Mouse (Mus musculus) stomach, postnatal 0 days (tissue): Measurements from ENCODE around the gene Adgre4. TPM values are rescaled to one million over a fixed set of nuclear protein-coding genes. Genes with fewer than 3 reads are reported as not detected.
"Not testable (repeated sequence)": the region's sequence is repeated elsewhere in the genome, so short reads cannot be mapped to it uniquely, and the experiment has no call there.

Experiments used
- ATAC-seq: fragments of 200-750 bp; cut with Nextera tagmentation; 2 replicates; pipeline ENCODE4 v1.8.0; 2017; ENCODE audit not compliant: low FRiP score, low TSS enrichment
- DNase-seq: peaks from one replicate; pipeline ENCODE4 v3.0.0-alpha.2; 2016; ENCODE audit warnings: low spot score
- H3K27ac ChIP-seq: fragments of 300-500 bp; sonication (generic); replicated peaks from 2 replicates; pipeline ENCODE4 v1.5.1; 2014; ENCODE audit warnings: mild to moderate bottlenecking, control low read depth
- H3K27me3 ChIP-seq: fragments of 300-500 bp; sonication (generic); 2 replicates; pipeline ENCODE4 v1.6.1; 2014; ENCODE audit warnings: low read length; ENCODE audit not compliant: control insufficient read depth, insufficient read depth
- H3K36me3 ChIP-seq: fragments of 300-500 bp; sonication (generic); 2 replicates; pipeline ENCODE4 v1.6.1; 2014; ENCODE audit warnings: low read length, mixed read lengths; ENCODE audit not compliant: control insufficient read depth, insufficient read depth
- H3K4me1 ChIP-seq: fragments of 300-500 bp; sonication (generic); replicated peaks from 2 replicates; pipeline ENCODE4 v1.6.1; 2014; ENCODE audit warnings: antibody characterized with exemption; ENCODE audit not compliant: control insufficient read depth, insufficient read depth
- H3K4me2 ChIP-seq: fragments of 300-500 bp; sonication (generic); replicated peaks from 2 replicates; pipeline ENCODE4 v1.6.1; 2014; ENCODE audit warnings: low read depth, mild to moderate bottlenecking, control low read depth, moderate library complexity
- H3K4me3 ChIP-seq: fragments of 300-500 bp; sonication (generic); 2 replicates; pipeline ENCODE4 v1.5.1; 2014; ENCODE audit warnings: low read depth, low read length, control low read depth
- H3K9ac ChIP-seq: fragments of 300-500 bp; sonication (generic); 2 replicates; pipeline ENCODE4 v1.6.1; 2014; ENCODE audit warnings: mild to moderate bottlenecking, low read length, control low read depth, mixed read lengths
- H3K9me3 ChIP-seq: fragments of 300-500 bp; sonication (generic); 2 replicates; pipeline ENCODE4 v1.6.1; 2016; ENCODE audit warnings: low read length; ENCODE audit not compliant: control insufficient read depth
- CTCF ChIP-seq: IDR thresholded peaks from 2 replicates; pipeline ENCODE4 v1.5.1; 2016; ENCODE audit warnings: antibody characterized with exemption, low read depth, mild to moderate bottlenecking, moderate library complexity
- EP300 ChIP-seq: optimal IDR thresholded peaks from 2 replicates; pipeline ENCODE3; 2016; ENCODE audit warnings: antibody characterized with exemption
- WGBS: fragments of 180-500 bp; shearing (Covaris S2); extraction: QIAGEN DNeasy Blood & Tissue Kit; methylation state at CpG from one replicate; pipeline ENCODE4 v1.1.7; 2014; 5-methylcytosine and 5-hydroxymethylcytosine counted together
- polyA plus RNA-seq: library from polyadenylated mRNA; unstranded; fragments of >200 nt; fragmentation: Nextera tagmentation; extraction: Ambion mirVana; gene quantifications from 2 replicates; pipeline ENCODE4 v1.2.1, GENCODE M21; 2015

Adgre4 gene
- polyA plus RNA-seq, 1 experiment from 2014 or later = 0.21 TPM

GRCm38 (mm10) chr17:55843067-55843466 lies 93.3 kb downstream of the Adgre4 start:
- no peak overlapping the region for H3K4me3 ChIP-seq

GRCm38 (mm10) chr17:55877184-55877583 lies 127.4 kb downstream of the Adgre4 start:
- no peak overlapping the region for H3K9ac ChIP-seq
- H3K27ac ChIP-seq = no peak overlapping the region
- no peak for ATAC-seq
- no peak overlapping the region for H3K4me3 ChIP-seq
- DNase-seq = no peak
- H3K9me3 ChIP-seq = no peaks in the 10 kb centered on the region
- H3K4me1 ChIP-seq = no peaks in the 10 kb centered on the region
- TF ChIP-seq EP300 (no peak), CTCF (no peak)
- no peaks in the 10 kb centered on the region for H3K36me3 ChIP-seq
- H3K4me2 ChIP-seq = no peak overlapping the region
- WGBS = 79% methylated on average over 4 of the region's 4 CpGs
- no peaks in the 10 kb centered on the region for H3K27me3 ChIP-seq

More at GRCm38 (mm10) chr17:55843067-55843466, 93.3 kb downstream of the Adgre4 start:
- WGBS = 84% methylated on average over 4 of the region's 4 CpGs
- H3K27ac ChIP-seq = no peak overlapping the region
- no peaks in the 10 kb centered on the region for H3K4me1 ChIP-seq
- no peak overlapping the region for H3K4me2 ChIP-seq
- no peaks in the 10 kb centered on the region for H3K27me3 ChIP-seq
- TF ChIP-seq CTCF (no peak), EP300 (no peak)
- H3K9me3 ChIP-seq = no peaks in the 10 kb centered on the region
- no peaks in the 10 kb centered on the region for H3K36me3 ChIP-seq
- DNase-seq = no peak
- H3K9ac ChIP-seq = no peak overlapping the region
- ATAC-seq = no peak

- H3K4me1 ChIP-seq, DNase-seq, H3K9me3 ChIP-seq, H3K27me3 ChIP-seq, ATAC-seq, H3K36me3 ChIP-seq: not testable (repeated sequence)
- Histone ChIP-seq H3K27ac (peak overlapping the region; percentile 83), H3K9ac (peak overlapping the region; percentile 55; the same call in 1 of the 2 replicates), H3K4me3 (peak overlapping the region; percentile 48), H3K4me2 (peak overlapping the region; percentile 42)
- WGBS = 0% methylated on average over 6 of the region's 8 CpGs
These were observed 128.5 kb downstream of the Adgre4 start for GRCm38 (mm10) chr17:55878282-55878635.

- 2% methylated on average over 34 of the region's 53 CpGs for WGBS
- not testable (repeated sequence) for H3K36me3 ChIP-seq, H3K4me1 ChIP-seq, H3K9me3 ChIP-seq, H3K27me3 ChIP-seq
- H3K4me2 ChIP-seq = peak within 1 kb of the TSS; percentile 53
- peak within 1 kb of the TSS; percentile 48 for H3K4me3 ChIP-seq
- DNase-seq (peak; percentile 85), ATAC-seq (peak; percentile 99)
- H3K27ac ChIP-seq = peak within 1 kb of the TSS; percentile 83
- peak within 1 kb of the TSS; percentile 55 for H3K9ac ChIP-seq
These were observed 129.0 kb downstream of the Adgre4 start, which contains the start of gene Zfp119a for GRCm38 (mm10) chr17:55878636-55879369. Zfp119a (minus strand) TSS chr17:55878930.

GRCm38 (mm10) chr17:55883631-55884030 lies 133.8 kb downstream of the Adgre4 start:
- H3K4me2 ChIP-seq = no peak overlapping the region
- DNase-seq (no peak), ATAC-seq (no peak)
- H3K36me3 ChIP-seq = no peaks in the 10 kb centered on the region
- no peak overlapping the region for H3K4me3 ChIP-seq
- H3K9ac ChIP-seq = no peak overlapping the region
- H3K4me1 ChIP-seq = no peaks in the 10 kb centered on the region
- H3K27ac ChIP-seq = no peak overlapping the region
- no peaks in the 10 kb centered on the region for H3K9me3 ChIP-seq
- 36% methylated on average over 2 of the region's 2 CpGs for whole genome bisulfite sequencing
- H3K27me3 ChIP-seq = no peaks in the 10 kb centered on the region
- TF ChIP-seq EP300 = no peak
- no peak for TF ChIP-seq CTCF

GRCm38 (mm10) chr17:55884912-55885311 lies 135.1 kb downstream of the Adgre4 start:
- 57% methylated on average over 2 of the region's 2 CpGs for WGBS

GRCm38 (mm10) chr17:55892406-55892955 lies 142.7 kb downstream of the Adgre4 start:
- not testable (repeated sequence) for DNase-seq, H3K4me1 ChIP-seq, H3K9me3 ChIP-seq, H3K36me3 ChIP-seq, H3K27me3 ChIP-seq, H3K9ac ChIP-seq, ATAC-seq
- peak overlapping the region; percentile 35 for H3K4me3 ChIP-seq
- peak overlapping the region; percentile 46 for H3K4me2 ChIP-seq
- 9% methylated on average over 6 of the region's 8 CpGs for WGBS
- peak overlapping the region; percentile 83; the same call in 1 of the 2 replicates for H3K27ac ChIP-seq

More at GRCm38 (mm10) chr17:55884912-55885311, 135.1 kb downstream of the Adgre4 start:
- DNase-seq = no peak
- no peak overlapping the region for H3K4me2 ChIP-seq
- H3K27me3 ChIP-seq = no peaks in the 10 kb centered on the region
- H3K27ac ChIP-seq = no peak overlapping the region
- no peaks in the 10 kb centered on the region for H3K36me3 ChIP-seq
- TF ChIP-seq CTCF (peak; percentile 26; the same call in 1 of the 2 replicates), EP300 (no peak)
- H3K4me3 ChIP-seq = no peak overlapping the region
- H3K9ac ChIP-seq = no peak overlapping the region
- H3K9me3 ChIP-seq = no peaks in the 10 kb centered on the region
- H3K4me1 ChIP-seq = no peaks in the 10 kb centered on the region
- no peak for ATAC-seq
